Mouse (Mus musculus): ENCODE measurements around the gene Camkmt.

Gene Camkmt

DNA sequence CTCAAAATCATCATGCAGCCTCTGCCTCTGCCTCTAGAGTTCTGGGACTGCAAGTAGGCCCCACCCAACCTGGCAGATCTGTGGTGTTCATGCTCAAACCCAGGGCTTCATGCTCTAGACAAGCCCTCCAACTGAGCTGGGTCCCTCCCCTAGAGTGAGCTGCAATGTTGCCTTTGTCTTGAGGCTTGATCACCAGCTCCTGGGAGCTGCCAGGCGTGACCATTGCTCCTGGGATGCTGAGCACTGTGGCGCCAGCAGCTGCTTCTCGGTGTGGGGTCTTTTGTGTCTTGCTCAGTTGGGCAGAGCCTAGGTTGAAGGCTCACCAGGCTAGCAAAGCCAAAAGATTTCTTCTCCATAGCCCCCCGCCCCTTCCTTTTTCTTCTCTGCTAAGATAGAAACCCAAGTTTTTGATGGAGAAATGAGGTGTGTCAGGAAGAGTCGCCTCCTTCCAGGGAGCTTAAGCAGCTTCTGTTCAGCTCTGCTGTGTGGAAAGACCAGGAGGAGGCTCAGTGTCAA lies 382.4 kb downstream of the Camkmt start:
- DNase-seq: no peak

GRCm38 (mm10) chr17:85473217-85473616 lies 382.9 kb downstream of the Camkmt start:
- DNase-seq: no peak

DNA sequence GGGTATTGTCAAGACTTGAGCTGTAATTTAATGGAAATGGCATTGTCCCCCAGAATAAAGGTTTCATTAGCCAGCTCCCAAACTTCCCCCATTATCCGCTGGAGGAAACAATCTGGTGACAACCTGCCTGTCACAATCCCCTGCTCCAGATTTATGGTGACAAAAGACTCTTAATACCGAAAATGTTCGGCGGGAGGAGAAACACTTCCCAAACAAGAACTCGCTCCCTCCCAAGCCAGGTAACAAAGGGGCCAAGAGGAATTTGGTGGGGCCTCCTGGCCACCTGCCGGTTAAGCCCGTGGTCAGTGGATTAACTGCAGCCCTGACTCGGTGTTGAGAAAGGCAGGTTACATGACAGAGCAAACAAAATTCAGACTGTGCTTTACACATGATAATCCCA lies 383.5 kb downstream of the Camkmt start:
- no peak for DNase-seq

DNA sequence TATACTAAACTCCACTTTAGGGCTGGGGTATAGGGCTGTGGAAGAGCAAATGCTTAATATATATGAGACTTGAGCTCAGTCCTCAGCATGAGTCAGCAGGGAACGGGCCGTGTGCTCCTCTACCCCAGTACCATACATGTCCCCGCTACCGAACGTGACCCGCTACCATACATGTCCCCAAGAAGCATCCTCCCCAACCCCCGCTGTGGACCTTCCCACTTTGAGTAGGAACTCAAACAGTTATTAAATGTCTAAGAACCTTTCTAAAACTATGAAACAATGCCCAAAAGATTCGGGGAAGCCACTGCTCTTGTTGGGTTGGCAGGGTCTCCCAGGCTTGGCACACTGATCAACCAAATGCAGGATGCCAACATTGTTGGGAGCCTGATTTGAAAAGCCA lies 390.9 kb downstream of the Camkmt start:
- no peak for DNase-seq

GRCm38 (mm10) chr17:85483086-85483485 lies 392.7 kb downstream of the Camkmt start:
- DNase-seq: no peak

- no peak for DNase-seq
Observed at GRCm38 (mm10) chr17:85484015-85484414, 393.7 kb downstream of the Camkmt start.

- no peak for DNase-seq
Observed at GRCm38 (mm10) chr17:85484526-85484925, 394.2 kb downstream of the Camkmt start.

DNA sequence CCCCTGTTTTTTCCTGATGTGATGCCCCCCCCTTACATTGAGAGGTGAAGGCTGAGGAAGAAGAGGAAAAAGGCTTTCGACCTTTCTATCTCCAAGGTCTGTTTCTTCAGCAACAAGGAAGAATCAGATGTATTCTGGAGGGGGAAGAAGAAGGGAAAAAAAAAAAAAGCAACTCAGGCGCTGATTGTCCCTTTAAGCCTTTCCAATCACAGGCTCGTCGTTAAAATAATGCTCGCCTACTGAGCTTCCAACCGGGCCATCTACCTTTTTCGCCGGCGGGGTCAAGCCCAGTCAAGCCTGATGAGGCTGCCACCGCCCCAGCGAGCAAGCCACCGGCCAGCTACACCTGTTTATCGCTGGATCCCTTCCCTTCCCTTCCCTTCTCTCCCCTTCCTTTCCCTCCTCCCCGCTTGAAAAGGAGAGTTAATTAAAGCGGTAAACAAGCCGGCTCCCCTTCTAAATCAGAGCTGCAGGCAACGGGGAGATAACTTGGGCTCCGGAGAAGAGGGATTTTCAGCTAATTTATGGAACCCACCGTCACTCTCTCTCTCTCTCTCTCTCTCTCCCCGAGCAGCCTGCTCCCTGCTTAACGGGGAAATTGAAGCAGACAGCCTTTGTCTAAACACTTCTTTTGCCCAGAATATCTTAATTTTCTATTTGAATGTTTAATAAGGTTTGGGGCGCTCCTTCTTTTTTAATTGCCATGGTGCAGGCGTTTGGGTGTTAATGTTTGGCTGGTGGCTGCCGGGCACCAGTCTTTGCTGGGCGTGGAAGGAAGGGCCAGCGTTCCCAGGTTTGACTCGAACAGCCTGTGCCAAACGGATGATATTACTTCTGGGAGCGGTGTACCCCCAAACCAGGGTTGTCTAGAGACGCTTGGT lies 395.0 kb downstream of the Camkmt start:
- DNase-seq: no peak

DNA sequence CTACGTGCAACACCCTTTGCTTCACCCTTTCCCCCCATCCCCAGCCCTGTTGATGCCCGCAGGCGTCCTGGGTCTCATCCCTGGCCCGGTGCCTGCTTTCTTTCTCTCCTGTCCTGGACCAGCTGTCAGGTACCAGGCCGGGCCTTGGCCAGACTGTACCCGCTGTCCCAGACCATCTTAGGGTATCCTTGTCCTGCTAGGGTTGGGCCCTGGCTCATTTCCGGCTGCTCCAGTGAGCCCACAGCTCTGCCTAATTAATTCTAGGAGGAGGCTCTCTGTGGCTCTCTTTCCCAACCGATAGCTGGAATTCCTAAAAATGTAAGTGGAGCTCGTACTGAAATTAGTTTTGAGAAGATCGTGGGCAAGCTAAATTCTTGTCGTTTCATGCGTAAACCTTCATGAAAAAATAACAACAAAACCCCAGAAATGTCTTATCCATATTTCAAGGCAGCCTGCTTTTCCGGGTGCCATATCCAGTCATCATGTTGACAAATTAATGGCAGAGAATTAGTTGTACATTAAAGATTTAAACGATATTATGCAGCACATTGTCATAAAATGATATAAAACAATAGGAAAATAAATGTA lies 395.7 kb downstream of the Camkmt start:
- no peak for DNase-seq

DNA sequence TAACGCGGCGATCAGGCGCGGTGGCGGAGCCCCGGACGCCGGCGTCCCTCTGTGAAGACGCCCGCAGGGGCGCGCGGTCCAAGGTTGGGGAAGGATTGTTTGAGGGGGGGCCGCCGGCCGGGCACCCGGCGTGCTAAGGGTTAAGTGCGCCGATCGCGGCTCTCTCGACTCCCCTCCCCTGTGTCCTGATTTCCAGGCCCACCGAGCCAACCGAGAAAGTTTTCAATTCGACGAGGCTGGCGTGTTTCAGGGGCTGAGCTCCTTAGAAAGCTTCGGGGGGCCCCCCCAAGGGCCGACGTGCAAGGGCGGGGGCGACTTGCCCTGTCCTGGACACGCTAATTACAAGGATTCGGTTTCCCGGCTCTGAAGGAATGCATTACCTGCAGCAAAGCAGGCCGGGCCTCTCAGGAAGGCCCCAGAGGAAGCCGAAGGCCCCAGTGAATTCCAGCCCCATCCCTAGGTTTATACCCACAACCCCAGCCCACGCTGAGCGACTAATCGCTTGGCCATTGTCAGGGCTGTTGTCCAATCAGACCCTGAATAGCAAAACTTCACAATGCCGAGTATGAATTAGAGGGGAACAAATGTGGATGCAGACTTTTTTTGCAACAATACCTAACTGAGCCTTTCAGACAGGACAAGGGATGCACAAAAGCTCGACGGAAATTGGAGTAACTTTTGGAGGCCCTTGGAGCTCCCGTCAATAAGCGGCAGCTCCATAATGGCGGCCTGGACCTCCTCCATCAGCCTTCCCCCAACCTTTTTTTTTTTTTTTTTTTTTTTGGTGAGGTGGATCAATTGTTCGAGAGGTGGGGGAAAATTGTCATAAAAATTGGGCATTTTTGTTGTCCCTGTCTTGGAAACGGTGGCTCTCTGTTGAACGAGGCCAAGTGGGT lies 396.5 kb downstream of the Camkmt start:
- DNase-seq: no peak

- no peak for DNase-seq
Observed at GRCm38 (mm10) chr17:85487531-85487930, 397.2 kb downstream of the Camkmt start.

GRCm38 (mm10) chr17:85488601-85489487 lies 398.5 kb downstream of the Camkmt start:
- no peak for DNase-seq

- DNase-seq: no peak
Observed at GRCm38 (mm10) chr17:85489488-85489980, 399.2 kb downstream of the Camkmt start.

DNA sequence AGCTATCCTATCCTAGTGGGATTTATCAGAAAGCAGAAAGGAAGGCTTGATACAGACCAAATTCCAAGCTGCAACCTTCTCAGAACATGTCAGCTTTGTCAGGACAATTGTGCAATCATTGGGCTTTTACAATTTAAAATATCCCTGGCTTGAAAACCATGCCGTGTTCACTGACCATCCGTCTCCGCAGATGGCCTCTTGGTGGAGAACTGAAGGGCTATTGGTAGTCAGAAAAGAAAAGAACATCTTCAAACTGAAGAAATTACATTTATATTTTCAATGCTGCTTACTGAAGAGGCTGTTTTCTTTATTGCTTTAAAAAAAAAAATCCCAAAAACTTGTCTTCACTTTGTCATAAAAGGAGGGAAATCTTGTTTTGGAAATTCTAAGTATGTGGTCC lies 401.1 kb downstream of the Camkmt start:
- no peak for DNase-seq

- DNase-seq: no peak
Observed at GRCm38 (mm10) chr17:85493521-85493920, 403.2 kb downstream of the Camkmt start.

DNA sequence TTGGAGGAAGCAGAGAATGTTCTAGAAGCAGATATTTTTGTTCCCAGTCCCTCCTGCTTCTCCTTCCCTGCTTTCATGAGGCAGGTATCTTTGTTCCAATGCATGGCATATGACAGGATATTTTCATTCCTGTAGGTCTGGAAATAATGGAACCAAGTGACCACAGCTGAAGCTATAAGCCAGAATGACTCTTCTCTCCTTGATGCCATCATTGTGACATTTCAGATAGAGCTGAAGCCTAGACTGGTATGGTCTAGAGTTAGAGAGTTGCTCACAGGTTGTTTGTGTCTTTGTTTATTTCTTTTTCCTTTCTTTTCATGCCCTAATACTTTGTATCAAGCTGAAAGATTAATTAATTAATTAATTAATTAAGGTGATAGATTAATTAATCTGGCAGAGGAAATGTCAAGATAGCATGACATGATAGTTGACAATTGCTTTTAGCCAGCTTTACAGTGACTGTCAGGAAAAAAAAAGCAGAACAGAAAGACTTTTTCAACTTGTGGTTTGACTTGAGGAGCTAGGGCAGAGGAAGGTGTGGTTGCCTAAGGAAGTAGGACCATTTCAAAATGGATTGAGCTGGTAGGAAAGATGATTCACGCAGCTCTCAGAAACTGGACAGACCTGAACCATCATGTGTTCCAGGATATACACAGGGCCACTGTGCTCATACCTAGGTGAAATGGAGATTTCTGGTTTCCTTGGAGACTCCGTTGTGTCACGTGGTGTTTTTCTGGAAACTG lies 404.8 kb downstream of the Camkmt start:
- DNase-seq: no peak

GRCm38 (mm10) chr17:85495871-85496270 lies 405.5 kb downstream of the Camkmt start:
- DNase-seq: no peak

DNA sequence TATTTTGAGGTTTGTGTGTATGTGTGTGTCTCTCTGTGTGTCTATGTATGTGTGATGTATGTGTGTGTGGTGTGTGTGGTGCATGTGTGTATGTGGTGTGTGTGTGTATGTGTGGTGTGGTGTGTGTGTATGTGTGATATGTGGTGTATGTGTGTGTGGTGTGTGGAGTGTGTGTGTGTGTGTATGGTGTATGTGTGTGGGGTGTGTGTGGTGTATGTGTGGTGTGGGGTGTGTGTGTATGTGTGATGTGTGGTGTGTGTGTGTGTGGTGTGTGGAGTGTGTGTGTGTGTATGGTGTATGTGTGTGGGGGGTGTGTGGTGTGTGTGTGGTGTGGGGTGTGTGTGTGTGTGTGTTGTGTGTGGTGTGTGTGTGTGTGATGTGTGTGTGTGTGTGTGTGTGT lies 414.5 kb downstream of the Camkmt start:
- DNase-seq: no peak

DNA sequence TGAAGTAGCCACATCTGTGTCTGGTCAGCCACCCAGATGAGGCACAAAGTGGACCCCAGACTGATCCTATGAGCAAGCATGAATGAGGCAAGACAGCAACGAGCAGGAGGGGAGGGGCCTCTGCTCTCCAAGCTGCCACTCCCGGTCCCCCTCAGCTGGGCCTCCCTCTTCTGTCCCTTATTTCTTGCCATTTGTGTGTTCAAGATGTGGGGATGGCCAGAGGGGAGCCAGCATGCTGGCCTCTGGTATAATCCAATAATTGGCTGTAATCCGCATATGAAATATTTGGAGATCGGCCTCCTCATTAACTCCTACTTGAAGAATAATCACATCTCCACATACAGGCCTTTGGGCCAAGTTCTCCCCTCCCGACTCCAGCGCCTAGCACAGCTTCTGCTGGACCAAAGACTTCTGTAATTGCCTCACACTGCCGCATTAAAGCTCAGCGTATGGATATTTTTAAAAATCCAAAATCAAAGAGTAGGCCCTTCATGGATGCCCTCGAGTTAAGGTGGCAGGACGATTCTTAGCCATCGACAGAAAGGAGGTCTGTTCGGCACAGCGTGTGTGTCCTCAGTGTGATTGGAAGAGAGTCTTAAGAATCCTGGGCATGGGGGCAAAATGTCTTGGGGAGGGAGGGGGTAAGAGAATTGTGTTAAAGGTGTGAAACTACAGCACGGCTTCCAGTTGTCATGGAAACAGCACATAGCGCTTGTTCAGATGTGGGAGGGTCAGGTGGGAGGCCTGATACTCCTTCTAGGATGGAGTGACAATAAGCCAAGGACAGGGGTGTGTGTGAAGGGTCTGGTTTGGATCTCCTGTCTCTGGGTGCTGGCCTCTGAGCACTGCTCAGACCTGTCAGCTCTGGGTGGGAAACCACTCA lies 416.1 kb downstream of the Camkmt start:
- no peak for DNase-seq

DNA sequence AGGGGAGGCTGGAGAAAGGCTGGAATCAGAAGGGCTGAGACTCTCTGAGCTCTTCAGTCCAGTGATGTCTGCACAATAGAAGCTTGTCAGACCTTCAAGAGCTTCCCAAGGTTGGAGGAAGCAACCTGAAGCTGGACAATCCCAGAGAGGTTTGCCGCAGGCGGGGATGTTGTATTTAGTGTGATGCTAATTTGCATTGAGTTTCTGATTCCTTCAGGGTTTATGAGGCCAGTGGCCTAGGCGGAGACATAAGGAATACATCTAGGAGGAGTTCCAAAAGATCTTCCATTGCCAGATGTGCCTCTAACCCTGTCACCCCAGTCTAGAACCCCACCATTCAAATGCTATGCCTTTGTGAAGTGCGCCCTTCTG lies 416.7 kb downstream of the Camkmt start:
- no peak for DNase-seq

Data from right cerebral cortex, postnatal 25 days (tissue).